Mouse (Mus musculus) MEL (cell line): ENCODE data around the gene Gprin2. TPM values are rescaled to one million over a fixed set of nuclear protein-coding genes. Genes with fewer than 3 reads are reported as not detected.

Source experiments
- DNase-seq: peaks from one replicate; pipeline ENCODE4 v3.0.0; 2011; ENCODE audit warnings: low read depth, low spot score
- H3K27ac ChIP-seq: 2 replicates; pipeline ENCODE4 v1.5.1; 2012; ENCODE audit warnings: low read depth, mild to moderate bottlenecking, control low read depth, low read length, moderate library complexity; ENCODE audit not compliant: control insufficient read depth
- H3K27me3 ChIP-seq, 2 experiments: fragments of 150-350 bp in 1 of 2; sonication (generic) in 1 of 2; 2 replicates each; pipeline ENCODE4 v1.6.1; 2012; ENCODE audit warnings: low read length in 2 of 2, mild to moderate bottlenecking in 2 of 2, improper control_type of control experiment in 1 of 2, moderate library complexity in 1 of 2; ENCODE audit not compliant: insufficient read depth in 2 of 2, control insufficient read depth in 1 of 2
- H3K36me3 ChIP-seq, 2 experiments: 2 replicates each; pipeline ENCODE4 v1.6.1; 2012 to 2014; ENCODE audit warnings: low read length in 2 of 2, improper control_type of control experiment in 1 of 2, inconsistent platforms in 1 of 2, mild to moderate bottlenecking in 1 of 2; ENCODE audit not compliant: insufficient read depth in 2 of 2, control insufficient read depth in 1 of 2
- H3K4me1 ChIP-seq, 2 experiments: fragments of 150-350 bp in 1 of 2; sonication (generic) in 1 of 2; 2 replicates each; pipeline ENCODE4 v1.6.1; 2012; ENCODE audit warnings: low read length in 2 of 2, improper control_type of control experiment in 1 of 2, mild to moderate bottlenecking in 1 of 2; ENCODE audit not compliant: insufficient read depth in 2 of 2, control insufficient read depth in 1 of 2
- H3K4me3 ChIP-seq, 2 experiments: fragments of 150-350 bp in 1 of 2; sonication (generic) in 1 of 2; 2 replicates each; pipeline ENCODE4 v1.5.1; 2012; ENCODE audit warnings: low read depth in 2 of 2, low read length in 2 of 2, mild to moderate bottlenecking in 2 of 2, moderate library complexity in 2 of 2, control low read depth in 1 of 2, improper control_type of control experiment in 1 of 2; ENCODE audit not compliant: control insufficient read depth in 1 of 2, insufficient read depth in 1 of 2
- H3K79me2 ChIP-seq: 2 replicates; pipeline ENCODE4 v1.6.1; 2012; ENCODE audit warnings: mild to moderate bottlenecking, low read length, moderate library complexity; ENCODE audit not compliant: control insufficient read depth, poor library complexity, insufficient read depth
- H3K9ac ChIP-seq: 2 replicates; pipeline ENCODE4 v1.6.1; 2012; ENCODE audit warnings: low read depth, mild to moderate bottlenecking, control low read depth, low read length, moderate library complexity; ENCODE audit not compliant: control insufficient read depth, poor library complexity, severe bottlenecking
- H3K9me3 ChIP-seq: fragments of 150-350 bp; sonication (generic); replicated peaks from 2 replicates; pipeline ENCODE4 v1.6.1; 2012; ENCODE audit warnings: mild to moderate bottlenecking, low read length, improper control_type of control experiment, moderate library complexity; ENCODE audit not compliant: insufficient read depth
- CTCF ChIP-seq, 3 experiments: IDR thresholded peaks in 2 of 3; conservative IDR thresholded peaks in 1 of 3; 2 replicates each; pipeline ENCODE4 v1.5.1; 2011 to 2012; ENCODE audit warnings: low read length in 3 of 3, low read depth in 2 of 3, mild to moderate bottlenecking in 2 of 3, improper control_type of control experiment in 1 of 3, inconsistent platforms in 1 of 3, mixed read lengths in 1 of 3, moderate library complexity in 1 of 3; ENCODE audit not compliant: control insufficient read depth in 1 of 3, insufficient read depth in 1 of 3, poor library complexity in 1 of 3, severe bottlenecking in 1 of 3
- EP300 ChIP-seq, 2 experiments: IDR thresholded peaks; 2 replicates each; pipeline ENCODE4 v1.6.1; 2011; ENCODE audit warnings: improper control_type of control experiment in 2 of 2, low read length in 2 of 2, low read depth in 1 of 2, mild to moderate bottlenecking in 1 of 2
- ETS1 ChIP-seq: IDR thresholded peaks from 2 replicates; pipeline ENCODE4 v1.6.1; 2012; ENCODE audit warnings: low read depth, mild to moderate bottlenecking, inconsistent platforms, low read length, improper control_type of control experiment, moderate library complexity
- GABPA ChIP-seq: IDR thresholded peaks from 2 replicates; pipeline ENCODE4 v1.6.1; 2012; ENCODE audit warnings: low read depth, mild to moderate bottlenecking, inconsistent platforms, low read length, improper control_type of control experiment, moderate library complexity
- GATA1 ChIP-seq: IDR thresholded peaks from 2 replicates; pipeline ENCODE4 v1.6.1; 2011; ENCODE audit warnings: low read depth, low read length, improper control_type of control experiment
- JUND ChIP-seq: IDR thresholded peaks from 2 replicates; pipeline ENCODE4 v1.6.1; 2011; ENCODE audit warnings: low read depth, mild to moderate bottlenecking, improper control_type of control experiment, low read length
- KAT2A ChIP-seq: conservative IDR thresholded peaks from 2 replicates; pipeline ENCODE4 v1.6.1; 2012; ENCODE audit warnings: low read depth, low read length, improper control_type of control experiment, inconsistent platforms
- MAFK ChIP-seq: IDR thresholded peaks from 2 replicates; pipeline ENCODE4 v1.6.1; 2011; ENCODE audit warnings: low read depth, mild to moderate bottlenecking, low read length, improper control_type of control experiment, borderline replicate concordance
- MXI1 ChIP-seq: IDR thresholded peaks from 2 replicates; pipeline ENCODE4 v1.6.1; 2011; ENCODE audit warnings: mild to moderate bottlenecking, low read depth, low read length, improper control_type of control experiment
- MYB ChIP-seq: IDR thresholded peaks from 2 replicates; pipeline ENCODE4 v1.6.1; 2011; ENCODE audit warnings: mild to moderate bottlenecking, low read depth, low read length, improper control_type of control experiment
- NELFE ChIP-seq: IDR thresholded peaks from 2 replicates; pipeline ENCODE4 v1.6.1; 2011; ENCODE audit warnings: low read depth, low read length, improper control_type of control experiment
- RAD21 ChIP-seq: IDR thresholded peaks from 2 replicates; pipeline ENCODE4 v1.6.1; 2011; ENCODE audit warnings: mild to moderate bottlenecking, low read depth, low read length, improper control_type of control experiment
- RCOR1 ChIP-seq: IDR thresholded peaks from 2 replicates; pipeline ENCODE4 v1.6.1; 2012; ENCODE audit warnings: low read depth, mild to moderate bottlenecking, inconsistent platforms, low read length, improper control_type of control experiment
- SMC3 ChIP-seq: IDR thresholded peaks from 2 replicates; pipeline ENCODE4 v1.6.1; 2011; ENCODE audit warnings: low read depth, low read length, improper control_type of control experiment
- TAL1 ChIP-seq: IDR thresholded peaks from 2 replicates; pipeline ENCODE4 v1.6.1; 2012; ENCODE audit warnings: mild to moderate bottlenecking, inconsistent platforms, low read length, moderate library complexity, mixed read lengths
- TBP ChIP-seq: IDR thresholded peaks from 2 replicates; pipeline ENCODE4 v1.8.0; 2011; ENCODE audit warnings: low read depth, low read length, improper control_type of control experiment
- UBTF ChIP-seq: IDR thresholded peaks from 2 replicates; pipeline ENCODE4 v1.6.1; 2012; ENCODE audit warnings: low read depth, mild to moderate bottlenecking, inconsistent platforms, low read length, improper control_type of control experiment, moderate library complexity, borderline replicate concordance; ENCODE audit not compliant: insufficient read depth
- USF2 ChIP-seq, 2 experiments: IDR thresholded peaks; 2 replicates each; pipeline ENCODE4 v1.6.1; 2011 to 2012; ENCODE audit warnings: improper control_type of control experiment in 2 of 2, low read length in 2 of 2, borderline replicate concordance in 1 of 2, inconsistent platforms in 1 of 2, low read depth in 1 of 2, mild to moderate bottlenecking in 1 of 2; ENCODE audit not compliant: insufficient read depth in 1 of 2
- ZC3H11A ChIP-seq: IDR thresholded peaks from 2 replicates; pipeline ENCODE4 v1.6.1; 2012; ENCODE audit warnings: low read depth, mild to moderate bottlenecking, inconsistent platforms, low read length, improper control_type of control experiment
- polyA plus RNA-seq, 2 experiments: library from polyadenylated mRNA; stranded (reverse) in 1 of 2; unstranded in 1 of 2; fragments of >175 nt in 1 of 2; fragments of >200 nt in 1 of 2; gene quantifications; 2 replicates each; pipeline versions ENCODE4 v1.2.1 to v1.2.4; 2012; ENCODE audit warnings: low replicate concordance in 2 of 2, low read depth in 1 of 2; ENCODE audit not compliant: insufficient read length in 2 of 2, insufficient read depth in 1 of 2, missing spikeins in 1 of 2
- total RNA-seq: library from RNA; depleted of rRNA; stranded (reverse); fragments of 300-350 nt; gene quantifications from 2 replicates; pipeline ENCODE4 v1.2.3, GENCODE M21; 2012

Gene Gprin2
- total and polyA plus RNA-seq, 3 experiments, result under 0.01 to 0.01 TPM; not detected in 1

GRCm38 (mm10) chr14:34208651-34209050, 7.2 kb upstream of the Gprin2 start:
- DNase-seq, result peak; percentile 41
- Histone ChIP-seq H3K27ac (no peak overlapping the region), H3K36me3 (no peaks in the 10 kb centered on the region), H3K9me3 (no peaks in the 10 kb centered on the region), H3K4me3 (no peak overlapping the region), H3K79me2 (no peaks in the 10 kb centered on the region), H3K27me3 (peaks cover 0 to 1% of the 10 kb centered on the region in 2 experiments; a peak in 1 of 4 replicates), H3K4me1 (no peaks in the 10 kb centered on the region), H3K9ac (no peak overlapping the region)
- TF ChIP-seq GATA1 (no peak), EP300 (IDR thresholded peaks at IDR 0.05; ENCODE audit: low read depth in 1 of 2, low read length in 2 of 2) (no peak), SMC3 (peak; percentile 47), ZC3H11A (peak; percentile 30; the same call in 1 of the 2 replicates), CTCF (IDR thresholded peaks at IDR 0.05 in 2 of 3, conservative IDR thresholded peaks at IDR 0.05 in 1 of 3; ENCODE audit: control insufficient read depth in 1 of 3, insufficient read depth in 1 of 3, low read depth in 2 of 3, low read length in 3 of 3, poor library complexity in 1 of 3, severe bottlenecking in 1 of 3) (peak; percentile 56 to 68 (median 60)), RAD21 (peak; percentile 42), TBP (no peak)

DNA sequence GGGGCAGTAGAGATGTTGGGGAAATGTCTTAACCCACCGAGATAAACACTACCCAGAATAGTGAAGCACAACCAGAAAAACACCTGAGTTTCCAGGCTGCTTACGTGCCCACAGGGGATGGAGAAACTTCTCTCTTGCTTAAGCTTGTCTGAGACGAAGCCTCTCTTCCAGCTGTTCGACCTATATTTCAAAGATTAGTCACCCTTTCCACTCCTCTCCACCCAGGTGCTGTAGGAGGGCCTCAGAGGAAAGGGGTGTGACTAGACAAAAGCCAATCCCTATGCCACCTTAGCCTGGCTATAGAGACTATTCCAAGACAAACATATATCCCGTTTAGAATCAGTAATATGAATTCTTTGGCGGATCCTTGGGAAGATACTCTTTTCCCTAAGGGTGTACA, 6.5 kb upstream of the Gprin2 start:
- no peaks in the 10 kb centered on the region for H3K9me3 ChIP-seq
- H3K27ac ChIP-seq, result no peak overlapping the region
- TF ChIP-seq GABPA (no peak), MAFK (no peak), GATA1 (no peak), NELFE (no peak), TAL1 (no peak), JUND (no peak), RCOR1 (no peak), UBTF (no peak), MXI1 (no peak), MYB (no peak), EP300 (IDR thresholded peaks at IDR 0.05; ENCODE audit: low read depth in 1 of 2, low read length in 2 of 2) (no peak), KAT2A (no peak), ETS1 (no peak), USF2 (IDR thresholded peaks at IDR 0.05; ENCODE audit: borderline replicate concordance in 1 of 2, insufficient read depth in 1 of 2, low read depth in 1 of 2, low read length in 2 of 2) (no peak)
- no peak overlapping the region for H3K9ac ChIP-seq
- DNase-seq, result no peak
- H3K27me3 ChIP-seq, result peaks cover 0 to 1% of the 10 kb centered on the region in 2 experiments; a peak in 2 of 4 replicates
- no peaks in the 10 kb centered on the region for H3K79me2 ChIP-seq
- no peaks in the 10 kb centered on the region for H3K4me1 ChIP-seq
- no peaks in the 10 kb centered on the region for H3K36me3 ChIP-seq
- no peak overlapping the region for H3K4me3 ChIP-seq
